Mouse (Mus musculus): ENCODE measurements around the gene Grip2.

DNA sequence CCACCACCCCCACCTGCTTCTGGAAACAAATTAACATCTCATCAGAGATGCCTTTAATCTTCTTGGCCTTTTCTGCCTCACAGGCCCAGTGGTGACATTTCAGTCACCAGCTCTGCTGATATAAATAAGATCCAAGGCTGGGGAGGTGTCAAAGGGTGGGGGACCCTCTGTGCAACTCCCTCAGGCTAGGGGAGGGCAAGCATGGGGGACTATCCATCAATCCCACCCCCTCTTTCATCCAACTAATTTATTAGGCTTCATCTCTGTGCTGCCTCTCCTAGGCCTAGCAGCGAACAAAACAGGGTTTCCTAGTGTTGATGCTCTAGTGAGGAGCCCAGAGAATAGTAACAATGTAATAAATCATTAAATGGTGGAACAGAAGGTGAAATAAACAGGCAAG, 17.0 kb downstream of the Grip2 start:
- TF ChIP-seq POLR2A (IDR thresholded peaks at IDR 0.05; ENCODE audit: borderline replicate concordance, low read depth, low read length) (no peak), CTCF (IDR thresholded peaks at IDR 0.05; ENCODE audit: low read depth, low read length) (no peak)

Data from bone marrow macrophage, adult 2 months (primary cell).